In the genomic region with DNA sequence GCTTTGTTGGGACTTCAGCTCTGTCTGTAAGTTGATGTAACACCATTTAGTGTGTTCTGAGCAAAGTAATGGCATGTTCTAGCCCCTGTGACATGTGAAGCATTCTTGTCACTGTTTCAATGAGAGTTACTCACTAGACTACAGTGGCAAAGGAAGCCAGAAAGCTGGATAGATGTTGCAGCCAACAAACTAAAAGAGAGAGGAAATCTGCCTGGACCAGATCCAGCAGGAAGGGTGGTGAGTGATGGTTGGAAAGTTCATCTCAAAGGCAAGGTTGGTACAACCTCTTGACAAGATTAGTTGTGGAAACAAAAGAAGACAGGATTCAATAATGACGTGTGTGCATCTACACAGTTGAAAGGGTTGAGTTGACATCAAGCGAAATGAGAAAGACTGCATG, we compare ENCODE assay signal across 17 mouse cellular contexts.
"Had no signal": no experiment of that assay in that cellular context is flagged by ENCODE, and none has a peak within 500 bp of the region (broad histone marks: within the 10 kb centered on the region; RNA-seq: fewer than 3 reads in every experiment).

No protein-coding gene starts in this region.

- DNase-seq: kidney, adult 9 months; layer of hippocampus, postnatal 36 days; liver, embryonic 13.5 days; lung, adult 2 months; right cerebral cortex, adult 18-20 months; right cerebral cortex, postnatal 14 days; right cerebral cortex, postnatal 4 days; thymus, adult 2 months; thymus, postnatal 14 days; thymus, postnatal 4 days had no signal

- H3K9ac ChIP-seq: liver, embryonic 13.5 days; midbrain, embryonic 12.5 days; midbrain, embryonic 15.5 days; neural tube, embryonic 12.5 days; neural tube, embryonic 15.5 days had no signal

- H3K36me3 ChIP-seq: liver, embryonic 13.5 days; midbrain, embryonic 12.5 days; midbrain, embryonic 15.5 days; neural tube, embryonic 12.5 days; neural tube, embryonic 15.5 days had no signal

- H3K4me2 ChIP-seq: liver, embryonic 13.5 days; midbrain, embryonic 12.5 days; midbrain, embryonic 15.5 days; neural tube, embryonic 12.5 days; neural tube, embryonic 15.5 days had no signal

- ATAC-seq: midbrain, embryonic 15.5 days had no signal

- H3K27ac ChIP-seq: left cerebral cortex, adult 2 months; liver, embryonic 13.5 days; macrophage; midbrain, embryonic 12.5 days; midbrain, embryonic 15.5 days; neural tube, embryonic 12.5 days; neural tube, embryonic 15.5 days; stomach, postnatal 0 days had no signal

- H3K9me3 ChIP-seq: liver, embryonic 13.5 days; midbrain, embryonic 12.5 days; midbrain, embryonic 15.5 days; neural tube, embryonic 12.5 days; neural tube, embryonic 15.5 days had no signal

- H3K4me3 ChIP-seq: left cerebral cortex, adult 2 months; liver, embryonic 13.5 days; midbrain, embryonic 12.5 days; midbrain, embryonic 15.5 days; neural tube, embryonic 12.5 days; neural tube, embryonic 15.5 days had no signal

- H3K27me3 ChIP-seq: liver, embryonic 13.5 days; midbrain, embryonic 12.5 days; midbrain, embryonic 15.5 days; neural tube, embryonic 12.5 days; neural tube, embryonic 15.5 days had no signal

- H3K4me1 ChIP-seq: liver, embryonic 13.5 days; midbrain, embryonic 15.5 days had no signal
